Mouse (Mus musculus) heart, embryonic 15.5 days (tissue): ENCODE measurements at regions not wholly inside any gene's neighbourhood (a gene's known extent, or its start where the extent isn't known, plus 50 kb on each side); places are given as distances from the start of the nearest gene placed in this dataset.

Source experiments
- ATAC-seq: fragments of 200-750 bp; cut with Nextera tagmentation; replicated peaks from 2 replicates; pipeline ENCODE4 v1.8.0; 2017; ENCODE audit warnings: low read depth, moderate TSS enrichment; ENCODE audit not compliant: insufficient number of reproducible peaks, insufficient read depth, low FRiP score
- H3K27ac ChIP-seq: fragments of 300-500 bp; sonication (generic); 2 replicates; pipeline ENCODE4 v1.5.1; 2015; ENCODE audit warnings: mild to moderate bottlenecking, inconsistent platforms
- H3K27me3 ChIP-seq: fragments of 300-500 bp; sonication (generic); 2 replicates; pipeline ENCODE4 v1.6.1; 2015; ENCODE audit warnings: inconsistent platforms
- H3K36me3 ChIP-seq: fragments of 300-500 bp; sonication (generic); 2 replicates; pipeline ENCODE4 v1.6.1; 2015; ENCODE audit warnings: mild to moderate bottlenecking, inconsistent platforms
- H3K4me1 ChIP-seq: fragments of 300-500 bp; sonication (generic); replicated peaks from 2 replicates; pipeline ENCODE4 v1.6.1; 2015; ENCODE audit warnings: inconsistent platforms
- H3K4me2 ChIP-seq: fragments of 300-500 bp; sonication (generic); 2 replicates; pipeline ENCODE4 v1.6.1; 2015; ENCODE audit warnings: inconsistent platforms, mild to moderate bottlenecking, moderate library complexity
- H3K4me3 ChIP-seq: fragments of 300-500 bp; sonication (generic); 2 replicates; pipeline ENCODE4 v1.5.1; 2015; ENCODE audit warnings: mild to moderate bottlenecking, inconsistent platforms
- H3K9ac ChIP-seq: fragments of 300-500 bp; sonication (generic); 2 replicates; pipeline ENCODE4 v1.6.1; 2015; ENCODE audit warnings: mild to moderate bottlenecking, inconsistent platforms
- H3K9me3 ChIP-seq: fragments of 300-500 bp; sonication (generic); replicated peaks from 2 replicates; pipeline ENCODE4 v1.6.1; 2016; ENCODE audit warnings: inconsistent platforms
- WGBS: fragments of 180-500 bp; shearing (Covaris S2); methylation state at CpG from one replicate; pipeline ENCODE4 v1.1.7; 2015; ENCODE audit warnings: mixed read lengths; 5-methylcytosine and 5-hydroxymethylcytosine counted together

- WGBS = 65% methylated on average over 6 of the region's 6 CpGs
- no peaks in the 10 kb centered on the region for H3K9me3 ChIP-seq
These were observed 205.2 kb downstream of the Gm11077 start for GRCm38 (mm10) chr6:140934286-140934685.

DNA sequence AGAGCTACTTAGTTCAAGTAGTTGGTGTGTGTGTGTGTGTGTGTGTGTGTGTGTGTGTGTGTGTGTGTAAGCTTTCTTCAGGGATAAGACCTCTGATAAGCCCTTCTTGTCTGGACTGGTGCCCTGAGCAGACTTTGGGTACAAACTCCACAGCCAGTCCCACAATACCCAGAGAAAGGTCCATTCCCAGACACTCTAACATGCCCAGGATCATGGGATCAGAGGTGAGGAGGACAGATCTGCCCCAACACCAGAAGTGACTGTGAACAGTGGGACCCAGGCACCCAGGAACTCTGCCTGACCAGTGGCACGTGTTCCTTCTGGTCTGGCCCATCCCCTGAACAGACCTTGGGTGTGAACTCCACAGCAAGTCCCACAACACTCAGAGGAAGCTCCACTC, 208.9 kb downstream of the Gm11077 start:
- no peak for ATAC-seq
- WGBS = 85% methylated on average over 1 of the region's 1 CpGs
- H3K27ac ChIP-seq = no peak overlapping the region
- no peak overlapping the region for H3K4me2 ChIP-seq
- H3K27me3 ChIP-seq = no peaks in the 10 kb centered on the region
- no peaks in the 10 kb centered on the region for H3K4me1 ChIP-seq
- no peaks in the 10 kb centered on the region for H3K36me3 ChIP-seq
- H3K4me3 ChIP-seq = no peak overlapping the region
- H3K9me3 ChIP-seq = no peaks in the 10 kb centered on the region
- no peak overlapping the region for H3K9ac ChIP-seq

More at GRCm38 (mm10) chr6:140934286-140934685, 205.2 kb downstream of the Gm11077 start:
- Histone ChIP-seq H3K27ac (no peak overlapping the region), H3K4me1 (no peaks in the 10 kb centered on the region), H3K9ac (no peak overlapping the region), H3K36me3 (no peaks in the 10 kb centered on the region), H3K27me3 (no peaks in the 10 kb centered on the region), H3K4me2 (no peak overlapping the region), H3K4me3 (no peak overlapping the region)
- ATAC-seq = no peak

- Histone ChIP-seq H3K36me3 (no peaks in the 10 kb centered on the region), H3K9ac (no peak overlapping the region), H3K27ac (no peak overlapping the region), H3K4me3 (no peak overlapping the region), H3K4me2 (no peak overlapping the region), H3K27me3 (no peaks in the 10 kb centered on the region), H3K9me3 (no peaks in the 10 kb centered on the region), H3K4me1 (no peaks in the 10 kb centered on the region)
- no peak for ATAC-seq
- 63% methylated on average over 2 of the region's 2 CpGs for WGBS
These were observed 217.6 kb downstream of the Gm11077 start for GRCm38 (mm10) chr6:140946720-140947119.

GRCm38 (mm10) chr6:140950483-140950882, 221.4 kb downstream of the Gm11077 start:
- no peak overlapping the region for H3K27ac ChIP-seq
- H3K4me2 ChIP-seq = no peak overlapping the region
- no peaks in the 10 kb centered on the region for H3K36me3 ChIP-seq
- no peak overlapping the region for H3K4me3 ChIP-seq
- no peaks in the 10 kb centered on the region for H3K4me1 ChIP-seq
- no peaks in the 10 kb centered on the region for H3K27me3 ChIP-seq
- WGBS = 89% methylated on average over 6 of the region's 6 CpGs
- no peaks in the 10 kb centered on the region for H3K9me3 ChIP-seq
- ATAC-seq = no peak
- H3K9ac ChIP-seq = no peak overlapping the region

GRCm38 (mm10) chr6:140953256-140953655, 224.2 kb downstream of the Gm11077 start:
- Histone ChIP-seq H3K9me3 (no peaks in the 10 kb centered on the region), H3K27me3 (no peaks in the 10 kb centered on the region), H3K4me2 (no peak overlapping the region), H3K9ac (no peak overlapping the region), H3K4me1 (no peaks in the 10 kb centered on the region), H3K36me3 (no peaks in the 10 kb centered on the region), H3K4me3 (no peak overlapping the region), H3K27ac (no peak overlapping the region)
- no peak for ATAC-seq

DNA sequence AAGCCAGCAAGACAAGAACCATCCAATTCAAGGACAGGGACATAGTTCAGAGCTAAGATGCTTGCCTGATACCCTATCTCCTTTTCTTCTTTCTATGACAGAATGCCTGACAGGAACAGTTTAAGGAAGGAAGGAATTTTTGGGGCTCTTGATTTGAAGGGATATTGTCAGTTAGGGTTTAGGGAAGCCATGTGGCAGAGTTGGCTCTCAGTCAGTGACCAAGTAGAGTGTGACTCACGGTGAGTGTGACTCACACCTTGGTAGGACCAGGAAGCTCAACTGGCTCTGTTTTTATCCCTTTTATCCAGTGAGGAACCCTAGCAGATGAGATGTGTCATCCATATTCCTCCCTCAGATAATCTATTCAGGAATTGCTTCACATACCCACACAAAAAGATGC, 224.6 kb downstream of the Gm11077 start:
- 64% methylated on average over 1 of the region's 1 CpGs for WGBS
- H3K4me3 ChIP-seq = no peak overlapping the region
- ATAC-seq = no peak

DNA sequence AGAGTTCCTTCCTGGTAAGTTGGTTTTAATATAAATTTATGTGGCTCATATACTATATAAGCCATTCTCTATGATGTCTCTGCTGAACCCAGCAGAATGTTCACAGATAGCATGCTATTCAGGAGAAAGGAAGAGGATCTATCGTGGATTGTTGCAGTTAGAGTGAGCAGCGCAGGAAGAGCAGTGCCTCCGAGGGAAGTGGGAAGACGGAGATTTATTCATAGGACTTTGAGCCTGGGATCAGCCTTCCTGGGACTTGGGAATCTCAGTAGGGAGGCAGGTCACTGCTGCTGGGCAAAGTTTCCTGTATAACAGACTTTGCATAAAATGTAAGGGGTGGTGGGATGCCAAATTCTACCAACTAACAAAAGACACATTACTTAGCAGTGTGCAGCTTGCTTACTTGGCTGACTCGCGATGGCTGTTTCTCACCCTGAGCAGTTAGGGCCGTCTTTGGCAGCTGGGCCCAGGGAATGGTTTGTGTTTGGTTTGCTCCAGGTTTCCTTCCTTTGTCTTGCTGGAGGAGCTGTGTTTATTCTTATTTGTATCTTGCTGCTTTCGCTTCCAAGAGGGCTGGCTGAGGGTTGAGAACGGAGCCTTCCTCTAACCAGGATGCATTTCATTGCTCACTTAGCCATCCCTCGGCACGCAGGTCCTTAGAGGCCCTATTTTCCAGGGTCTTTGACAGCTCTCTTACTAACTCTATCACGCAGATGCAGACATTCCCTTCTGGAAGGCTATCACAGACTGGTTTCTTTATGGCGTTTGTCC, 226.9 kb downstream of the Gm11077 start:
- ATAC-seq = peak; percentile 66
- Histone ChIP-seq H3K4me3 (no peak overlapping the region), H3K27me3 (no peaks in the 10 kb centered on the region), H3K9me3 (no peaks in the 10 kb centered on the region), H3K4me2 (peak overlapping the region; percentile 6), H3K9ac (no peak overlapping the region), H3K27ac (peak overlapping the region; percentile 74), H3K36me3 (no peaks in the 10 kb centered on the region), H3K4me1 (no peaks in the 10 kb centered on the region)
- 49% methylated on average over 13 of the region's 13 CpGs for WGBS

More for the DNA sequence above, 224.6 kb downstream of the Gm11077 start:
- H3K27me3 ChIP-seq = no peaks in the 10 kb centered on the region
- H3K4me1 ChIP-seq = no peaks in the 10 kb centered on the region
- no peak overlapping the region for H3K9ac ChIP-seq
- no peak overlapping the region for H3K27ac ChIP-seq
- no peaks in the 10 kb centered on the region for H3K9me3 ChIP-seq
- H3K36me3 ChIP-seq = no peaks in the 10 kb centered on the region
- no peak overlapping the region for H3K4me2 ChIP-seq

- no peak overlapping the region for H3K9ac ChIP-seq
- 58% methylated on average over 4 of the region's 4 CpGs for WGBS
- H3K27ac ChIP-seq = peak overlapping the region; percentile 74
- no peaks in the 10 kb centered on the region for H3K4me1 ChIP-seq
- no peak overlapping the region for H3K4me3 ChIP-seq
- no peaks in the 10 kb centered on the region for H3K9me3 ChIP-seq
- peak; percentile 67 for ATAC-seq
- no peak overlapping the region for H3K4me2 ChIP-seq
- H3K27me3 ChIP-seq = no peaks in the 10 kb centered on the region
- H3K36me3 ChIP-seq = no peaks in the 10 kb centered on the region
These were observed 227.4 kb downstream of the Gm11077 start for GRCm38 (mm10) chr6:140956522-140956863.

DNA sequence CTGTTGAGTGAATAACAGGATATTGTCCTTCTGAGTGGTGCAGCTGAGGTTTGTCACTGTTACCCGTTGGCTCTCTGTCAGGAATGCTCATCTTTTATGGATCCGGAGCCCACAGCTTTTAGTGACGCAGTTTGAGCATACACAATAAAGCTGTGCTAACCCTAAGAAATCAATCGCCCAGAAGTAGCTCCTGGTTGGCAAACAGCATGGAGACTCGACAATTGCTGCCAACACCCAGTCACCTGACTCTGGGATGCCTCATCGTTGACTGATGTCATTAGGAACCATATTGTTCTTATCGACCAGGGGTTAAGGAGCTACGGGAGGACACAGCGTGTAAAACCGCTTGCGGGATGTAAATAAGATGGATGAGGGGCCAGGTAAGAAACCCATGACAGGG, 232.9 kb downstream of the Gm11077 start:
- Histone ChIP-seq H3K4me2 (no peak overlapping the region), H3K27ac (no peak overlapping the region), H3K9me3 (no peaks in the 10 kb centered on the region), H3K4me1 (no peaks in the 10 kb centered on the region), H3K36me3 (no peaks in the 10 kb centered on the region), H3K27me3 (no peaks in the 10 kb centered on the region), H3K9ac (no peak overlapping the region), H3K4me3 (no peak overlapping the region)
- no peak for ATAC-seq
- WGBS = 78% methylated on average over 11 of the region's 11 CpGs

GRCm38 (mm10) chr6:140962563-140962962, 233.5 kb downstream of the Gm11077 start:
- Histone ChIP-seq H3K9ac (no peak overlapping the region), H3K4me3 (no peak overlapping the region), H3K36me3 (no peaks in the 10 kb centered on the region), H3K9me3 (no peaks in the 10 kb centered on the region), H3K27ac (no peak overlapping the region), H3K4me1 (no peaks in the 10 kb centered on the region), H3K4me2 (no peak overlapping the region), H3K27me3 (no peaks in the 10 kb centered on the region)
- no peak for ATAC-seq
- WGBS = 66% methylated on average over 4 of the region's 4 CpGs

- Histone ChIP-seq H3K9ac (no peak overlapping the region), H3K4me1 (no peaks in the 10 kb centered on the region), H3K27me3 (no peaks in the 10 kb centered on the region), H3K9me3 (no peaks in the 10 kb centered on the region), H3K36me3 (no peaks in the 10 kb centered on the region), H3K4me3 (no peak overlapping the region), H3K4me2 (no peak overlapping the region), H3K27ac (no peak overlapping the region)
- no peak for ATAC-seq
- WGBS = 82% methylated on average over 6 of the region's 6 CpGs
These were observed 244.6 kb downstream of the Gm11077 start for GRCm38 (mm10) chr6:140973732-140974131.

- Histone ChIP-seq H3K27ac (no peak overlapping the region), H3K4me2 (no peak overlapping the region), H3K9ac (no peak overlapping the region), H3K4me3 (no peak overlapping the region), H3K9me3 (no peaks in the 10 kb centered on the region), H3K27me3 (no peaks in the 10 kb centered on the region), H3K4me1 (no peaks in the 10 kb centered on the region), H3K36me3 (no peaks in the 10 kb centered on the region)
- WGBS = 69% methylated on average over 5 of the region's 5 CpGs
- ATAC-seq = no peak
These were observed 247.9 kb downstream of the Gm11077 start for GRCm38 (mm10) chr6:140976989-140977388.
